Mouse (Mus musculus) neural tube, embryonic 12.5 days (tissue): ENCODE results near the gene Dao. TPM values are rescaled to one million over a fixed set of nuclear protein-coding genes. Genes with fewer than 3 reads are reported as not detected.

Experiments
- ATAC-seq: fragments of 200-750 bp; cut with Nextera tagmentation; 2 replicates; pipeline ENCODE4 v1.8.0; 2017; ENCODE audit warnings: low read depth, mild to moderate bottlenecking, moderate TSS enrichment, moderate library complexity; ENCODE audit not compliant: low FRiP score
- H3K27ac ChIP-seq: fragments of 300-500 bp; sonication (generic); 2 replicates; pipeline ENCODE4 v1.5.1; 2016
- H3K27me3 ChIP-seq: fragments of 300-500 bp; sonication (generic); replicated peaks from 2 replicates; pipeline ENCODE4 v1.6.1; 2016; ENCODE audit warnings: mild to moderate bottlenecking
- H3K36me3 ChIP-seq: fragments of 300-500 bp; sonication (generic); 2 replicates; pipeline ENCODE4 v1.6.1; 2016; ENCODE audit warnings: mild to moderate bottlenecking
- H3K4me1 ChIP-seq: fragments of 300-500 bp; sonication (generic); 2 replicates; pipeline ENCODE4 v1.6.1; 2016
- H3K4me2 ChIP-seq: fragments of 300-500 bp; sonication (generic); replicated peaks from 2 replicates; pipeline ENCODE4 v1.6.1; 2016; ENCODE audit warnings: mild to moderate bottlenecking
- H3K4me3 ChIP-seq: fragments of 300-500 bp; sonication (generic); 2 replicates; pipeline ENCODE4 v1.5.1; 2016
- H3K9ac ChIP-seq: fragments of 300-500 bp; sonication (generic); 2 replicates; pipeline ENCODE4 v1.6.1; 2016; ENCODE audit warnings: mild to moderate bottlenecking
- H3K9me3 ChIP-seq: fragments of 300-500 bp; sonication (generic); 2 replicates; pipeline ENCODE4 v1.6.1; 2016; ENCODE audit warnings: mild to moderate bottlenecking
- WGBS: fragments of 180-500 bp; shearing (Covaris S2); methylation state at CpG from one replicate; pipeline ENCODE4 v1.1.7; 2016; 5-methylcytosine and 5-hydroxymethylcytosine counted together
- polyA plus RNA-seq: library from polyadenylated mRNA; unstranded; fragments of >200 nt; fragmentation: Nextera tagmentation; extraction: Ambion mirVana; gene quantifications from 2 replicates; pipeline ENCODE4 v1.2.1, GENCODE M21; 2016

The Dao gene
- polyA plus RNA-seq, 1 experiment from 2014 or later, result not detected

DNA sequence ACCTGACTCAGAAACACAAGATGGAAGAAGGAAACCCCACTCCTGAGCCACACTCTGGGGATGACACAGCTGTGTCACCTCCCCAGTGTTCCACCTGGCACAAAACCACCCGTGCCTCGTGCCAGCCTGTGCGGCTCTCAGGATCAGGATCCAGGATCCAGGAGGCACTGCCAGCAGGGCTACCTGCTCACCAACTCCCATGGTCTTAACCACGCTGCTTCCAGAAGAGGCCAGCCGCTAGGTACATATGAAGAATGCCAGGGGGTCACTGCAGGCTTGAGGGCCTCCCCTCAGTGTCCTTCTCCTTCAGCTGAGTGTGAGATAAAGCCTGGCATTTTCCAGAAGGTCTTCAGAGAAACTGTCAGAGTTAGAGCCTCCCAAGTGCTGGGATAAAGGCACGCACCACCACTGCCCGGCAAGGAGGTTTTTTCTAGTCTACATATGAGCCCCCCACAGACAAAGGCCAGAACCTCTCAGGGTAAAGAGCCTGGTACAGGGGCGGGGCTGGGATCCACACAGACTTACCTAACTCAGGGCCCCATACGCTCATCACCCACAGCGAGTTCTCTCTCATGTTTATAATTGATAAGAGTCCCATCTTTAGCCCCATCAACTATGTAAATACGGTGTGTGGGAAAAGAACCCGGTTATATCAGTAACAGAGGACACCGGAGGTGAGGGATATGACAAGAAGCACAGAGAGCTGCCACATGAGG, 19.3 kb upstream of the Dao start:
- no peaks in the 10 kb centered on the region for H3K9me3 ChIP-seq
- H3K27me3 ChIP-seq, result no peaks in the 10 kb centered on the region
- no peak for ATAC-seq
- peaks cover 18% of the 10 kb centered on the region for H3K36me3 ChIP-seq
- H3K27ac ChIP-seq, result no peak overlapping the region
- 91% methylated on average over 13 of the region's 13 CpGs for WGBS
- H3K4me2 ChIP-seq, result no peak overlapping the region
- no peak overlapping the region for H3K4me3 ChIP-seq
- H3K4me1 ChIP-seq, result peaks cover 15% of the 10 kb centered on the region
- H3K9ac ChIP-seq, result no peak overlapping the region

- H3K9ac ChIP-seq, result no peak overlapping the region
These were observed 17.8 kb upstream of the Dao start for GRCm38 (mm10) chr5:113985737-113986136.

GRCm38 (mm10) chr5:113986182-113986961, 17.1 kb upstream of the Dao start:
- 37% methylated on average over 9 of the region's 9 CpGs for WGBS
- Histone ChIP-seq H3K4me2 (no peak overlapping the region), H3K9ac (no peak overlapping the region), H3K4me3 (no peak overlapping the region), H3K4me1 (peaks cover 25% of the 10 kb centered on the region), H3K9me3 (no peaks in the 10 kb centered on the region), H3K36me3 (peaks cover 22% of the 10 kb centered on the region), H3K27ac (no peak overlapping the region), H3K27me3 (no peaks in the 10 kb centered on the region)
- ATAC-seq, result no peak

More at GRCm38 (mm10) chr5:113985737-113986136, 17.8 kb upstream of the Dao start:
- peaks cover 22% of the 10 kb centered on the region for H3K36me3 ChIP-seq
- H3K27ac ChIP-seq, result no peak overlapping the region
- no peaks in the 10 kb centered on the region for H3K27me3 ChIP-seq
- WGBS, result 81% methylated on average over 2 of the region's 2 CpGs
- H3K9me3 ChIP-seq, result no peaks in the 10 kb centered on the region
- H3K4me1 ChIP-seq, result peaks cover 19% of the 10 kb centered on the region
- H3K4me2 ChIP-seq, result no peak overlapping the region
- H3K4me3 ChIP-seq, result no peak overlapping the region
- ATAC-seq, result no peak

DNA sequence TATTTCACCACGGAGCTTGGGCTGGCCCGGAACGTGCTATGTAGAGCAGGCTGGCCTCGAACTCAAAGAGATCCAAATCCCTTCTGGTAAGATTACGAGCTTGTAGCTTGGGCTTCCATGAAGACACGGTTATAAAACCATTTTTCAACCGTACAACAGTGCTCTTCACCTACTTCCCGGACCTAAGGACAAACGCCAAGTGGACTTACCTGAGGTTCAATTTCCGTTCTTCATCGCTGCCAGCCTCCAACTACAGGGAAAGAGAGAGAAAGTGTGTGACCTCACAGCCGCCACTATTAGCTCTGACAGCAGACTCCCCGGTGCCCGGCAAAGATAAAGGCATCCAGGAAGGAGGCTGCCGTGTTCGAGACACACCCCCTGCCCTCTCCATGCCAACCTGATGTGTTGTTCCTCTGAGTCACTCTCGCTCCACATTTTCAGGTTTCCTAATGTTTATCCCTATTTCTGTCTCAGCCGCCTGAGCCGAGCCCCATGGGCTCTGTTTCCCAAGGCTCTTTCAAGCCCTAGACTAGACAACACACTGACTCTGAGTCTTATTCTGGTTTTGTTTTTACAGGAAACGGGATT, 14.0 kb upstream of the Dao start:
- no peak overlapping the region for H3K27ac ChIP-seq
- H3K4me2 ChIP-seq, result no peak overlapping the region
- H3K4me1 ChIP-seq, result peaks cover 45% of the 10 kb centered on the region
- H3K36me3 ChIP-seq, result peaks cover 17% of the 10 kb centered on the region
- H3K9ac ChIP-seq, result no peak overlapping the region
- H3K9me3 ChIP-seq, result no peaks in the 10 kb centered on the region
- WGBS, result 93% methylated on average over 20 of the region's 20 CpGs
- no peak overlapping the region for H3K4me3 ChIP-seq
- no peak for ATAC-seq
- no peaks in the 10 kb centered on the region for H3K27me3 ChIP-seq

DNA sequence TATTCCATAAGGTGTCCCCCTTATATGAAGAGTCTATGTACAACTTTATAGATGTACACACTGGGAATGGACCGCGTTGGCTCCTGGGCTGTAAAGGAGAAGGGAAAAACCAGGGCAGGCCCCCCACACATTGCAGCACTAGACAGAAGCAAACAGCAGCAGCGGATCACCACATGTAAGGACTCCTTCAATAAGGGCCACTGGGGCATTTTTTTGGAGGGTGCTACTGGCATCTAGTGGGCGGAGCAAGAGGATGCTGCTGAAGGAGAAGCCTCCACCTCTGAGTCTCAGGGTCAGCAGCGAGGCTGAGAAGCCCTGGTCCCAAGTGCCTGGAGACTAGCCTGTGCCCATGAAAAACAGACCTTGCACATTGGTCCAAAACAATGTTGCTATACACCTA, 12.9 kb upstream of the Dao start:
- Histone ChIP-seq H3K36me3 (peaks cover 17% of the 10 kb centered on the region), H3K4me2 (no peak overlapping the region), H3K27ac (no peak overlapping the region), H3K27me3 (no peaks in the 10 kb centered on the region), H3K9me3 (no peaks in the 10 kb centered on the region), H3K4me1 (peaks cover 45% of the 10 kb centered on the region), H3K9ac (no peak overlapping the region), H3K4me3 (no peak overlapping the region)
- WGBS, result 85% methylated on average over 5 of the region's 5 CpGs
- no peak for ATAC-seq

- Histone ChIP-seq H3K4me1 (peaks cover 40% of the 10 kb centered on the region), H3K27ac (no peak overlapping the region), H3K4me3 (no peak overlapping the region), H3K4me2 (peak overlapping the region; percentile 85), H3K27me3 (no peaks in the 10 kb centered on the region), H3K36me3 (peaks cover 15% of the 10 kb centered on the region), H3K9me3 (no peaks in the 10 kb centered on the region), H3K9ac (peak overlapping the region; percentile 7; the same call in 1 of the 2 replicates)
- WGBS, result 72% methylated on average over 7 of the region's 7 CpGs
- no peak for ATAC-seq
These were observed 12.4 kb upstream of the Dao start for GRCm38 (mm10) chr5:113991141-113991540.

DNA sequence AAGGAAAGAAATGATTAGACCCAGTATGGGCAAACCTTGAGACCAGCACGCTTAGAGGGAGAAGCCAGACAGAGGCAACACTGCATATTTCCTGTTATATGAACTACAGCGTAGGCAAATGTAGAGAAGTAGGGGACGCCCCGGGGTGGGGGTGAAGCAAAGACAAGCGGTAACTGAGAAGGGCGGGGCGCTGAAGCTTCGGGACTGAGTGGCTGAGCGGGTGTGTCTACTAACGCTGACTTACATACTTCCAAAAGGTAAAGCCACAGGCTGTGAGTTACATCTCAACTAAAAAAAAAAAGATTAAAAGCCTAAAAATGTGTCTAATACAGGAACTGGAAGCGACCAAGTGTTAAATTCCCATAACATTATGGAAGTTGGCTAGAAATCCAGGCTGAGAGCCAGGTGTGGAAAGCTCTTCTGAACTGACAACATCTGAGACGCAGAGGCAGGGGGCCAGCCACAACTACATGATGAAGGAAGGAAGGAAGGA, 11.1 kb upstream of the Dao start:
- Histone ChIP-seq H3K27ac (peak overlapping the region; percentile 82), H3K9me3 (no peaks in the 10 kb centered on the region), H3K4me2 (peak overlapping the region; percentile 85), H3K4me3 (peak overlapping the region; percentile 74), H3K36me3 (peaks cover 8% of the 10 kb centered on the region; the same call in 1 of the 2 replicates), H3K4me1 (peaks cover 32% of the 10 kb centered on the region), H3K27me3 (no peaks in the 10 kb centered on the region), H3K9ac (peak overlapping the region; percentile 78)
- 34% methylated on average over 12 of the region's 12 CpGs for WGBS
- no peak for ATAC-seq

DNA sequence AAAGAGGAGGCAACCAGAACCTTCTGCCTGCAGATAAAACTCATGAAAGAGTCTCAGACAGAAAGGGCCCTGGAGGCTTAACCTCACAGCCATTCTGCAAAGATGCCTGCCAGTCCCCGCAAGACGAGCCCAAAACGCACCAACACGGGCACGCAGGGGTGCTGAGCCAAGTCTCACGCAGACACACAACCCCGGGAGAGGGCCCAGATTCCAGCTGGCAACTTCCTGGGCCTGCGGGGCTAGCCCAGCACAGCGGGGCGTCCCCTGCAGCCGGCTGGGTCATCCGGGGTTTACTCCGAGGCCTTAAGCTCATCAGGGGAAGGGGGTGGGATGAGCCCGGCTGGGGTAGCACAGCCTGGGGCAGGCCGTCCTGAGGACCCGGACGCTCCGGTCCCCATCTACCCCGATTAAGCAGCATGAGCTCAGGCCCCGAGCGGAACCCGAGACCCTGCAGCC, 10.4 kb upstream of the Dao start:
- ATAC-seq, result peak; percentile 84
- Histone ChIP-seq H3K27ac (peak overlapping the region; percentile 82), H3K9ac (peak overlapping the region; percentile 78), H3K4me3 (peak overlapping the region; percentile 74), H3K27me3 (no peaks in the 10 kb centered on the region), H3K9me3 (no peaks in the 10 kb centered on the region), H3K4me2 (peak overlapping the region; percentile 85), H3K4me1 (peaks cover 32% of the 10 kb centered on the region), H3K36me3 (peaks cover 7% of the 10 kb centered on the region; the same call in 1 of the 2 replicates)
- WGBS, result under 1% methylated on average over 22 of the region's 22 CpGs

GRCm38 (mm10) chr5:113993487-113994465, 9.7 kb upstream of the Dao start, which contains the start of gene Ssh1:
Gene Ssh1, minus strand, starts transcription at chr5:113993894.
- H3K36me3 ChIP-seq, result peaks cover 7% of the 10 kb centered on the region; the same call in 1 of the 2 replicates
- no peaks in the 10 kb centered on the region for H3K27me3 ChIP-seq
- H3K9ac ChIP-seq, result peak within 1 kb of the TSS; percentile 78
- 2% methylated on average over 72 of the region's 83 CpGs for WGBS
- H3K9me3 ChIP-seq, result no peaks in the 10 kb centered on the region
- peak; percentile 83 for ATAC-seq
- H3K4me2 ChIP-seq, result peak within 1 kb of the TSS; percentile 85
- H3K4me1 ChIP-seq, result peaks cover 32% of the 10 kb centered on the region
- peak within 1 kb of the TSS; percentile 74 for H3K4me3 ChIP-seq
- peak within 1 kb of the TSS; percentile 82 for H3K27ac ChIP-seq

DNA sequence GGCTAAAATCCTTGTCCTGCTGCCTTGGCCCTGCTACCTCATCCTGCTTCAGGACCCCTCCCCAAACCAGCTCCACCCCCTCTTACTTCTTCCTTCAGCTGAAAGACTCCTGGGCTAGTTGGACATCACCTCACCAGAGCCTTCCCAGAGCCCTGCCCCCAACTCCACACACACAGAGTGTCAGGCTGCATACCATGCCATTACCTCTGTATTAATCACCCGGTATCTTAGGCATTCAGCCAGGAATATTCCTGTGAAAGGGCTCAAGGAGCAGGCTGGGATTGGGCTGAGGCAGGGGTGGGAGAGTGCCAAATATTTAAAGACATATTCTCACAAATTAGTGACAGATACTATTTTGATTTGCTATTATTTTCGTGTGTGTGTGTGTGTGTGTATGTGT, 7.0 kb upstream of the Dao start:
- Histone ChIP-seq H3K9ac (no peak overlapping the region), H3K27ac (no peak overlapping the region), H3K4me3 (no peak overlapping the region), H3K9me3 (no peaks in the 10 kb centered on the region), H3K4me2 (no peak overlapping the region), H3K4me1 (peaks cover 21% of the 10 kb centered on the region), H3K36me3 (no peaks in the 10 kb centered on the region), H3K27me3 (no peaks in the 10 kb centered on the region)
- WGBS, result 73% methylated on average over 2 of the region's 2 CpGs
- no peak for ATAC-seq

- ATAC-seq, result no peak
These were observed 4.1 kb upstream of the Dao start for GRCm38 (mm10) chr5:113999382-113999781.

More at GRCm38 (mm10) chr5:113999382-113999781, 4.1 kb upstream of the Dao start:
- H3K36me3 ChIP-seq, result no peaks in the 10 kb centered on the region
- no peaks in the 10 kb centered on the region for H3K27me3 ChIP-seq
- no peak overlapping the region for H3K4me2 ChIP-seq
- no peaks in the 10 kb centered on the region for H3K9me3 ChIP-seq
- no peak overlapping the region for H3K9ac ChIP-seq
- H3K27ac ChIP-seq, result no peak overlapping the region
- 67% methylated on average over 5 of the region's 5 CpGs for WGBS
- no peak overlapping the region for H3K4me3 ChIP-seq
- H3K4me1 ChIP-seq, result peaks cover under 1% of the 10 kb centered on the region; the same call in 1 of the 2 replicates
